Mouse (Mus musculus): ENCODE results near the gene Rassf10.

- TF ChIP-seq CTCF (IDR thresholded peaks at IDR 0.05; ENCODE audit: low read depth) (no peak), EP300 (IDR thresholded peaks at IDR 0.05; ENCODE audit: low read depth) (no peak)
These were observed 16.7 kb upstream of the Rassf10 start for GRCm38 (mm10) chr7:112937089-112937488.
